Mouse (Mus musculus): ENCODE results near the gene Slc29a3. TPM values are rescaled to one million over a fixed set of nuclear protein-coding genes. Genes with fewer than 3 reads are reported as not detected.

Gene Slc29a3
- 10.9 TPM for polyA plus RNA-seq (2017; shearing (Covaris generic))

GRCm38 (mm10) chr10:60752040-60753020 is at the start of gene Slc29a3:
TSS of gene Slc29a3 (minus strand) at chr10:60752794.

DNA sequence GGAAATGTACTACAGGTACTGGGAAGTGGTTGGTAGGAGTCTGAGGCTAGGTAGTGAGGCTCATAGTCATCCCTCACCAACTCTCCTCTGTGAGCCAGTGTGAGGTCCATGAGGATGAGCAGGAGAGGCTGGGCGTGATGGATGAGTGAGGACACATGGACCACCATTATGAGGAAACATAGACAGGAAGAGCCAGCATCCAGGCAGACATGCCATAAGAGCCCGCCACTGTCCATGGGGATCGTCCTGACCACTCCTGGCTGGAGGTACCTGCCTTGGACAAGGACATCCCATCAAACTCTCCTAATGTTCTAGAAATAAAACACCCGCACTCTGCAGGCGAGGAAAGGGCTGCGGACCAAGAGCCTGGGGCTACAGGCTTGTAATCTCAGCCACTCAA is 56.2 kb downstream of the Slc29a3 start, which contains the start of gene Cdh23:
TSS of gene Cdh23 (minus strand) at position 101 of the 400 bp plus-strand sequence.

Other genes starting within 250 kb of the Slc29a3 start
- gene Cdh23, start 56.3 kb downstream of the Slc29a3 start, polyA plus RNA-seq (2017; shearing (Covaris generic)), result 6.2 TPM
- gene Unc5b, start 78.8 kb upstream of the Slc29a3 start, polyA plus RNA-seq (2017; shearing (Covaris generic)), result not detected